Mouse (Mus musculus): ENCODE results near the gene Icosl.

GRCm38 (mm10) chr10:78085711-78086110 is 16.6 kb downstream of the Icosl start:
- no peak for TF ChIP-seq POLR2A (IDR thresholded peaks at IDR 0.05; ENCODE audit: extremely low read depth, insufficient read depth, low read length)
- no peak for TF ChIP-seq CTCF (IDR thresholded peaks at IDR 0.05; ENCODE audit: extremely low read depth, insufficient read depth, low read length)
